Mouse (Mus musculus) heart, adult 2 months (tissue): ENCODE results near the gene Gm10382.

Experiments
- CTCF ChIP-seq: fragments of 200-600 bp; IDR thresholded peaks from 2 replicates; pipeline ENCODE4 v1.8.1; 2022; ENCODE audit warnings: antibody characterized with exemption, mild to moderate bottlenecking, moderate library complexity
- POLR2A ChIP-seq: fragments of 200-500 bp; IDR thresholded peaks from 2 replicates; pipeline ENCODE4 v1.6.1; 2011; ENCODE audit warnings: mild to moderate bottlenecking, low read depth, low read length, control low read depth; ENCODE audit not compliant: insufficient read depth

- TF ChIP-seq POLR2A (no peak), CTCF (no peak)
Measured at GRCm38 (mm10) chr5:125348067-125348466, 41.1 kb upstream of the Gm10382 start.
